Mouse (Mus musculus) forebrain, embryonic 11.5 days (tissue): ENCODE data around the gene Il23a. TPM values are rescaled to one million over a fixed set of nuclear protein-coding genes. Genes with fewer than 3 reads are reported as not detected.
"Not testable (repeated sequence)": the region's sequence is repeated elsewhere in the genome, so short reads cannot be mapped to it uniquely, and the experiment has no call there.

Source experiments
- ATAC-seq: fragments of 200-750 bp; cut with Nextera tagmentation; replicated peaks from 2 replicates; pipeline ENCODE4 v1.8.0; 2017; ENCODE audit warnings: moderate TSS enrichment; ENCODE audit not compliant: low FRiP score
- DNase-seq: peaks from one replicate; pipeline ENCODE4 v3.0.0-alpha.2; 2017; ENCODE audit warnings: low spot score
- H3K27ac ChIP-seq: fragments of 300-500 bp; sonication (generic); 2 replicates; pipeline ENCODE4 v1.5.1; 2014; ENCODE audit warnings: low read depth, low read length
- H3K27me3 ChIP-seq: fragments of 300-500 bp; sonication (generic); 2 replicates; pipeline ENCODE4 v1.6.1; 2014; ENCODE audit warnings: mild to moderate bottlenecking, low read length, mixed read lengths; ENCODE audit not compliant: control insufficient read depth, insufficient read depth
- H3K36me3 ChIP-seq: fragments of 300-500 bp; sonication (generic); 2 replicates; pipeline ENCODE4 v1.6.1; 2014; ENCODE audit warnings: mild to moderate bottlenecking, low read length, moderate library complexity, mixed read lengths; ENCODE audit not compliant: control insufficient read depth, insufficient read depth
- H3K4me1 ChIP-seq: fragments of 300-500 bp; sonication (generic); replicated peaks from 2 replicates; pipeline ENCODE4 v1.6.1; 2014; ENCODE audit warnings: low read length, mixed read lengths; ENCODE audit not compliant: control insufficient read depth, insufficient read depth
- H3K4me2 ChIP-seq: fragments of 300-500 bp; sonication (generic); 2 replicates; pipeline ENCODE4 v1.6.1; 2014; ENCODE audit warnings: low read depth, mild to moderate bottlenecking, low read length, moderate library complexity, mixed read lengths; ENCODE audit not compliant: severe bottlenecking
- H3K4me3 ChIP-seq: fragments of 300-500 bp; sonication (generic); 2 replicates; pipeline ENCODE4 v1.5.1; 2014; ENCODE audit warnings: low read depth, low read length
- H3K9ac ChIP-seq: fragments of 300-500 bp; sonication (generic); 2 replicates; pipeline ENCODE4 v1.6.1; 2014; ENCODE audit warnings: low read length
- H3K9me3 ChIP-seq: fragments of 300-500 bp; sonication (generic); 2 replicates; pipeline ENCODE4 v1.6.1; 2016; ENCODE audit warnings: low read length, mixed read lengths; ENCODE audit not compliant: control insufficient read depth
- WGBS: fragments of 180-500 bp; shearing (Covaris S2); extraction: QIAGEN DNeasy Blood & Tissue Kit; methylation state at CpG from one replicate; pipeline ENCODE4 v1.1.7; 2014; 5-methylcytosine and 5-hydroxymethylcytosine counted together
- polyA plus RNA-seq: library from polyadenylated mRNA; unstranded; fragments of >200 nt; fragmentation: Nextera tagmentation; extraction: Ambion mirVana; gene quantifications from 2 replicates; pipeline ENCODE4 v1.2.1, GENCODE M21; 2014

Il23a gene
- polyA plus RNA-seq, 1 experiment from 2014 or later: not detected

DNA sequence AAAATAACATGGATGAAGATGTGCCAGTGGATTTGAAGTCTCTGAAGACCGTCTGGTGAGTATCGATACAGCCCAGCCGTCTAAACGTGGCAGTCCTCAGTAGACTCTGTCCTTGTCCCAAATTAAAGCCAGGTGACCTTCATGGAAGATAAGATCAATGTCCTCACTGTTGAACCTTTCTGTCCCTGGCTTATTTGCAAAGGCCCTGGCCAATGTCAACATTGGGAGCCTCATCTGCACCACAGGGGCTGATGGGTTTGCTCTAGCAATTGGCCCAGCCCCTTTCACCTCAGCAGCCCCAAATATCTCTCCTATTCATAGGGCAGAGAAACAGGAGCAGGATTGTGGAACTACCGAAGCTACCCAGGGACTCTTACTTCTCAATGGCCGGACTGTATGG, 30.2 kb downstream of the Il23a start, which contains the start of gene Apof:
Gene Apof, plus strand, starts transcription at position 301 of the 400 bp plus-strand sequence.
- H3K27ac ChIP-seq: no peak within 1 kb of the TSS

DNA sequence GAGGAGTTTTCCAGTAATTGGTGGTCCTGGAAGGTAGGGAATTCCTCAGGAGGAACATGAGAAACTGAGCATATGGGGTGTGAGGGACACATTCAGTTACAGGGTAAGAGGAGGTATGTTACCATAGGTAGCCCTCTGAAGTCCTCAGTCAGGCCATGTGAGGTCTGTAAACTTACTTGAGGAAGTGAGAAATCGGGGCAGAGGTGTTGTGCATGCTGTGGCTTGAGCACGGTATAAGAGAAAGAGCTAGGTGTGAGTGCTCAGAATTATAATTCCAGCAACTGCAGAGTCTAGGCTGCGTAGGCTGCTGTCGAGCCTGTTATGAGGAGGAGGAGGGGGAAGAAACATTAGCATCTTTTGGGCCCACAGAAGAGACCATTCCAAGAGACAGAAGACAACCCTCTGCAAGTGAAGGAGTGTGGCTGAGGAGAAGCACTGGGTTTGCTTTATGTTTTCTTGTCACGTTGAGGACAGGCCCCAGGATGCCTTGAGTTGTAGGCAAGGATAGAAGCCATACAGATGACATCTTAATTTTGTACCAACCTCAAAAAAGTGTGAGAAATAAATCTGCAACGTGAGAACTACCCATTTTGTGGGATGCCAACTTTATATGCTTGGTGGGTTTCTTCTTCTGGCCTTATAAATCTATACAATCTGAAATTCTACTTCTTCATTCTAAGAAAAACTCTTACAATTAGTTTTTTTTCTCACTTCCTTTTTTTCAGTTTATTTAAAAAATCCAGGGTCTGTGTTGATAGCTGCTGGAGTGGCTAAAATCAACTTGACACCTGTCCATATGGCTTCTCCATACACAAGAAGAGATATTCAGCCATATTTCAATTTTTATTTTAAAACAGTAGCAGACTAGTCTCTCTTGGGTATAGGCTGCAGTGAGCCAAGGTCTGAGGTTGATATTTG, 34.9 kb downstream of the Il23a start:
- WGBS: 87% methylated on average over 6 of the region's 6 CpGs
- Histone ChIP-seq H3K9ac (no peak overlapping the region), H3K27me3 (no peaks in the 10 kb centered on the region), H3K4me3 (no peak overlapping the region), H3K9me3 (no peaks in the 10 kb centered on the region), H3K4me2 (no peak overlapping the region), H3K36me3 (no peaks in the 10 kb centered on the region), H3K27ac (no peak overlapping the region), H3K4me1 (no peaks in the 10 kb centered on the region)
- DNase-seq (no peak), ATAC-seq (no peak)

More for the DNA sequence above, 30.2 kb downstream of the Il23a start, which contains the start of gene Apof:
- Histone ChIP-seq H3K36me3 (no peaks in the 10 kb centered on the region), H3K9ac (no peak within 1 kb of the TSS), H3K9me3 (no peaks in the 10 kb centered on the region), H3K4me2 (no peak within 1 kb of the TSS), H3K4me3 (no peak within 1 kb of the TSS), H3K4me1 (no peaks in the 10 kb centered on the region), H3K27me3 (no peaks in the 10 kb centered on the region)
- DNase-seq (no peak), ATAC-seq (no peak)
- 81% methylated on average over 6 of the region's 6 CpGs for WGBS

DNA sequence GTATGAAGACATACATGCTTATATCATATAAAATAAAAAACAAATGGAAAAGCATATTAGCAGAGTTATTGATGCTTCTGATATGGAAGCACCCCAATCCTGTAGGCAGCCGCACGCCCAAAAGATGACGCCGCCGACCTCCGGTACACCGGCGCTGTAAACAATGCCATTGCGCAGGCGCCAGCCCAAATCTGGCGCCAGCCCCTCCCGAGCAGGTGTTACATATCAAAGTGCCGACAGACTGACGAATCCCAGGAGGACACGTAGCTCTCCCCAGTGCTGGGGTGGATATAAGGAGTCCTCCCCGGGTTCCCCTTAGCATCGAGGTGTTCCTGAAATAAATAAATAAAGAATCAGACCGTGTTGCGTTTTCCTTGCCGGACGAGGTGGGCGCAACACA, 36.3 kb downstream of the Il23a start:
- H3K27me3 ChIP-seq: no peaks in the 10 kb centered on the region
- H3K9ac ChIP-seq: no peak overlapping the region
- H3K4me3 ChIP-seq: no peak overlapping the region
- no peak overlapping the region for H3K4me2 ChIP-seq
- WGBS: 84% methylated on average over 22 of the region's 22 CpGs
- DNase-seq (no peak), ATAC-seq (no peak)
- H3K9me3 ChIP-seq: no peaks in the 10 kb centered on the region
- no peaks in the 10 kb centered on the region for H3K4me1 ChIP-seq
- H3K27ac ChIP-seq: no peak overlapping the region
- no peaks in the 10 kb centered on the region for H3K36me3 ChIP-seq

DNA sequence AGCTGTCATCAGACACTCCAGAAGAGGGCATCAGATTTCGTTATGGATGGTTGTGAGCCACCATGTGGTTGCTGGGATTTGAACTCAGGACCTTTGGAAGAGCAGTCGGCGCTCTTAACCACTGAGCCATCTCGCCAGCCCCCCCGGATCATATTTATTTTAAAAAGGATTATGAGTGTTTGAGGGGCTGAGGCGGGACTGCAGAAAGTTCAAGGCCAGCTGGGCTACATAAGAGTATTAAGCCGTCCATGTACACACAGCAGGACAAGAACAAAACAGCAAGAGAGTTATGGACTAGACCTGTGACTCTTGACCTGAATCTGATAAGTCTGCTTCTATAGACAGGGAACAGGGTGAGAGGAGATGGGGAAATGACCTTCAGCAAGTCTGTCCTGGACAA, 38.2 kb downstream of the Il23a start:
- H3K36me3 ChIP-seq, DNase-seq, ATAC-seq, H3K27me3 ChIP-seq, H3K27ac ChIP-seq, H3K4me3 ChIP-seq, H3K9ac ChIP-seq, H3K4me1 ChIP-seq, H3K9me3 ChIP-seq, H3K4me2 ChIP-seq: not testable (repeated sequence)
- WGBS: 87% methylated on average over 7 of the region's 7 CpGs

DNA sequence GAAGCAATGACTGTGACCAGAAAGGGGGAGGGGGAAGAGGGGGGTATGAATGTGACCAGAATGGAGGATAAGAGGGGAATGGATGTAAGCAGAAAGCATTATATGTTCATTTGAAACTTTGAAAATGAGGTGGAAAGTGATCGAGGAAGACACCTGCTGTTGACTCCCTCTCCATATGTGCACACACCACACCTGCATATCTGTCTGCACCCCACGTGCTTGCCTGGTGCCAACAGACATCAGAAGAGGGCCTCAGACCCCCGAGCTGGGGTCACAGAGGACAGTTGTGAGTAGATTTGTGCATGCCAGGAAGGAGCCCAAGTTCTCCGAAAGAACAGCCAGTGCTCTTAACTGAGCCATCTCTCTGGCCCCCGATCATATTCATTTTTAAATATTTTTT, 38.6 kb downstream of the Il23a start:
- no peak for DNase-seq
- no peaks in the 10 kb centered on the region for H3K9me3 ChIP-seq
- no peaks in the 10 kb centered on the region for H3K36me3 ChIP-seq
- H3K4me1 ChIP-seq: no peaks in the 10 kb centered on the region
- H3K27me3 ChIP-seq: no peaks in the 10 kb centered on the region
- 83% methylated on average over 5 of the region's 5 CpGs for WGBS
- H3K4me3 ChIP-seq: no peak overlapping the region
- H3K4me2 ChIP-seq: no peak overlapping the region
- no peak overlapping the region for H3K9ac ChIP-seq
- no peak for ATAC-seq
- H3K27ac ChIP-seq: no peak overlapping the region

DNA sequence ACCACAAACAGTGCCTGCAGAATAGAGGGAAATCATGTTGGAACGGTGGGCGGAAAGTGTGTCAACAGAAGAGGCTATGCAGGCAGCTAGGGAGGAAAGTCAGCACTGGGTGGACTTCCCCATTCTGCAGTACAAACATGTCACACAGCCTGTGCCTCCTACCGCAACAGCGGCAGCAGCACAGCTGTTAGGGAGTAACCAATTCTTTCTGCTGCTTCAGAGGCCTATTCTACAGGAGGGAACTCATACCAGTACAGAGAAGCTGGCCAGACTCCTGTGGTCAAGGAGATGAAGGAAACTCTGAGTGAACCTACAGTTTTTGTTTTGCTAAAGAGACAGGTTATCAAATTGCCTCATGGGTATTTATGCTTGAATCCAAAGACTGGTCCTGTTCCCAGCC, 39.6 kb downstream of the Il23a start:
- H3K9ac ChIP-seq: no peak overlapping the region
- ATAC-seq (no peak), DNase-seq (no peak)
- 88% methylated on average over 4 of the region's 4 CpGs for WGBS
- H3K4me1 ChIP-seq: no peaks in the 10 kb centered on the region
- no peaks in the 10 kb centered on the region for H3K9me3 ChIP-seq
- H3K27me3 ChIP-seq: no peaks in the 10 kb centered on the region
- no peak overlapping the region for H3K4me2 ChIP-seq
- no peak overlapping the region for H3K27ac ChIP-seq
- no peaks in the 10 kb centered on the region for H3K36me3 ChIP-seq
- no peak overlapping the region for H3K4me3 ChIP-seq

DNA sequence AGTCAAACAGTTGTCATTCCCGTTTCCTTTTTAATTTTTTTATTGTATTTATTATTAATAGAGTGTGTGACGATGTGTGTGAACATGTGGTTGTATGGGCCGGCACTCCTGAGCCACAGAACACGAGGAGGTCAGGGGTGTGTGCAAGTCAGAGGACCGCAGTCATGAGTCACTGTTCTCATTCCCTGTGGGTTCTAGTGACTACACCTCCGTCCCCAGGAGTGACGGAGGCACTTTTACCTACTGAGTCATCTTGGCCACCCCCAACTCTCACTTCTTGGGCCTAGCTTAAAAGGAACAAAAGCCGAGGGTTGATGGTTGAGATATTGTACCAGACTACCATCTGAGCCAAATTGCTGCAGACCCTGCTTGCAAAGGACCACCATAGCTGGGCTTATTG, 42.2 kb downstream of the Il23a start:
- Histone ChIP-seq H3K9ac (no peak overlapping the region), H3K4me1 (no peaks in the 10 kb centered on the region), H3K27me3 (no peaks in the 10 kb centered on the region), H3K4me3 (no peak overlapping the region), H3K36me3 (peaks cover 5% of the 10 kb centered on the region; the same call in 1 of the 2 replicates), H3K4me2 (no peak overlapping the region), H3K27ac (no peak overlapping the region), H3K9me3 (no peaks in the 10 kb centered on the region)
- DNase-seq (no peak), ATAC-seq (no peak)
- 95% methylated on average over 8 of the region's 8 CpGs for WGBS

DNA sequence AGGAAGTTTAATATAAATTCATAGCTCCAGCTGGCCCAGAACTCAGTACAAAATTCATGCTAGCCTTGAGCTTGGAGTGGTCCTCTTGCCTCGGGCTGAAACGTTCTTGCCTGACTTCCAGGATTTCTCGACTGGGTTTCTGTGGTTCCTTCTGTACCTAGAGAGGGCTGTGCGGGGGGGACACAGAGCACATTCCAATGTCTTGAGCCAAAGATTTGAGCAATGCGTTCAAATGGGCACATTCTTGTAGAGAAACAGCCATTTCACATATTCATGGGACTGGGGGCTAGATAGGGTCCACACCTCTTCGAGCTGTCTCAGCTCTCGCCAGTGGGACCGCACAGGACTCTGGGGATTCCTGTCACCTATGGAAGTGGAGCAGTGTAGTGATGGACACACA, 42.6 kb downstream of the Il23a start:
- ATAC-seq: no peak
- H3K9me3 ChIP-seq: no peaks in the 10 kb centered on the region

More for the DNA sequence above, 42.6 kb downstream of the Il23a start:
- no peaks in the 10 kb centered on the region for H3K4me1 ChIP-seq
- H3K27me3 ChIP-seq: no peaks in the 10 kb centered on the region
- peaks cover 5% of the 10 kb centered on the region; the same call in 1 of the 2 replicates for H3K36me3 ChIP-seq
- no peak overlapping the region for H3K27ac ChIP-seq
- H3K4me2 ChIP-seq: no peak overlapping the region
- H3K9ac ChIP-seq: no peak overlapping the region
- WGBS: 90% methylated on average over 8 of the region's 8 CpGs
- no peak overlapping the region for H3K4me3 ChIP-seq
- no peak for DNase-seq
